Mouse (Mus musculus) urinary bladder, postnatal 25 days (tissue): ENCODE measurements around the gene 2510009E07Rik.

ENCODE experiments used
- DNase-seq: peaks from one replicate; pipeline ENCODE4 v3.0.0; 2022; ENCODE audit warnings: low spot score

The 2510009E07Rik gene

DNA sequence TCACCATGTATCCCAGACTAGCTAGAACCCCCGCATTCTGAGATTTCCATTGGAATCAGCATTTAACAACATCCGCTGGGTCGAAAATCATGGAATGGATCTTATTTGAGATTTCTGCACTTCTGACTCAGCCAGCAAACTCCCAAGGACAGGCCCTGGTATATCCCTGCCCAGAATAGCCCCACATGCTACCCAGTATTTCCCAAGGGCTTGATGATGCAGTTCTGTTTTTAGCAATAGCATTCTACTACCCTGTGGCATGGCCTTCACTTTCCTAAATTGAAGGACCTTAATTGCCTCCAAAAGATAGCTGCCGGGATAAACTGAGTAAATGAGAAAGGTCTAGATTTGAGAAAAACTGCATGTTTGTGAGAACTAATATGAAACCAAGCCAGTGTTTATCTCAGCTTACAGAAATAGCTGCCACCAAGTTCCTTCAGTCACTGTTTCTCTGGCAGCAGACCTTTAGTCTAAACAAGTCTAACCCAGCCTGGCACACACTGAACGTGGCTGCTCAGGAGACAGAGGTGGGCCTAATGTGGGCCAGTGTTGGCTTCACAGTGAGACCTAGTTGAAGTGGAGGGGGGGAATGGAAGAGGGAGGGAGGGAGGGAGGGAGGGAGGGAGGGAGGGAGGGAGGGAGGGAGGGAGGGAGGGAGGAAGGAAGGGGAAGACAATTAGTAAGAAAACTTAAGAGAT lies 58.2 kb downstream of the 2510009E07Rik start:
- DNase-seq = no peak

- DNase-seq = no peak
Measured at GRCm38 (mm10) chr16:21634460-21634859, 60.0 kb downstream of the 2510009E07Rik start.

- DNase-seq = no peak
Measured at GRCm38 (mm10) chr16:21631815-21632222, 62.6 kb downstream of the 2510009E07Rik start.

DNA sequence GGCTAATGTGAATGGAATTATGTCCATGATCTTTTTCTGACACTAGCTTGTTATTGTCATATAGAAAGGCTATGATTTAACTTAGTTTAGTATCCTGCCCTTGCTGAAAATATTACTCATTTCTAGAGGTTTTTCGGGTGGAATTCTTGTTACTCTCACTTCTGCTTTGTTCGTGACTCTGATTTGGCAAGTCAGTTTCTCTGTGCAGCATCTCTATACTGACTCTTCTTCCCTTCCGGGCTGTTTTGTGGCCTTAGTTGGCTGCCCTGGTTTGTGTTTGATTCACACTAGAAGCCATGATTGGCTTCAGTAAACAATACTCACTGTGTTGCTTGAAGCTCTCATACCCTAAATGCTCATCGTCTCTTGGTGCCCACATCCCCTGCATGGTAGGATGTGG lies 63.9 kb downstream of the 2510009E07Rik start:
- DNase-seq = no peak

DNA sequence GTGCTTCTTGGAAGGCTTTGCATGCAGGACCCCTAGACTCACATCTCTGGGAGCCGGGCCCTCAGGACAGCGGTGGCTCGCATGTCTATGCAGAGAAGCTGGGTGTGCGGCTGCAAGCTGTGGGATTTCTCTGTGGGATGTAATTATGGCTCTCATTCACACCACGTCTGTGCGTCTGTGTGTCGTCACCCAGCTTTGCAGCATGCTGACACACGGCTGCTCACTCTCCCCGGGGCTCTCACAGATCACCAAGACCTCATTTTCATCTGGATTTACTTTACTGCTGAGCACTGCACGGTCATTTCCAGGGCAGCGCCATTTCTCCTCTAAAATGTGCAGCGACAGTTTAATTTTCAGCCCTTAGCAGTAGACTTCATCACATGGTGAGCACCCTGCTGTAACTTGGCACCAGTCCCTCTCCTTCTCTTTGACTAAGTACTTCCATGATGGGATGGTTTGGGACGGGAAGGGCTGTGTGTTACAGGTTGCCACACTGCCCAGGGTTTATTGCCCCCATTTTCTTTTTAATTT lies 66.3 kb downstream of the 2510009E07Rik start:
- DNase-seq = no peak

DNA sequence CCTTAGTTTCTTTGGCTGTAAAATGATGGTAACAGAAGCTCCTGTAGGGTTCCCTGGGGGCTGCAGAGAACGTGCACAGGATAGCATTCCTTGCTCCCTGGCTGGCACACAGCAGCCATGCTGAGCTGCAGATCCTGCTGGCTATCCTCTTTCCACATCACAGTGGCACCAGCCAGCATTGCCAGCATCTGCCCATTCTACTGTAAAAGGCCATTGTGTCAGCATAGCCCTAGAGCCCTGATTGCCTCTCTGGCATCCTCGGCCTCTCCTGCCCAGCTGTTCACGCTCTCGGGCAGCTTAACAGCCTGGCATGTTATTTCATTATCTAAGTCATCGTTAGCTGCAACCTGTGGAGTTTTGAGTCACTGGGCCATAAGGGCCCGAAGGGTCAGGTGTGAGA lies 67.2 kb downstream of the 2510009E07Rik start:
- no peak for DNase-seq

- DNase-seq = no peak
Measured at GRCm38 (mm10) chr16:21625784-21626634, 68.5 kb downstream of the 2510009E07Rik start.

DNA sequence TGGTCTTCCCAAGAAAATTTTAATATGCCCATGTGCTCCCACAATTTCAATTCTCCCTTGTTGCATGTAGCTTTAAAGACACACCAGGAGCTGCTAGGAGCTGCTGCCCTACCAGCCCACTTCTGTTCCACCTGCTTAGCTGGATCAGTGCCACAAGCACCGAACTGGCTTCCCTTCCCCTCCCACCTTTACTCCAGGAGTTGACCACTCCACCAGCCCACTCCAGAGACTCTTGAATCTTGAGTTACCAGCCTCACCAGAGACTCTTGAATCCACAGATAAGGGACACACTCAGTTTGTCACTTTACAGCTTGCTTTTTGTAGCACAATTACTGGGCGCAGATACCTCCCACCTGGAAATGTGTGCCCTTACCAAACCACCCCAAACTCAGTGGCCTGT lies 73.8 kb downstream of the 2510009E07Rik start:
- no peak for DNase-seq

DNA sequence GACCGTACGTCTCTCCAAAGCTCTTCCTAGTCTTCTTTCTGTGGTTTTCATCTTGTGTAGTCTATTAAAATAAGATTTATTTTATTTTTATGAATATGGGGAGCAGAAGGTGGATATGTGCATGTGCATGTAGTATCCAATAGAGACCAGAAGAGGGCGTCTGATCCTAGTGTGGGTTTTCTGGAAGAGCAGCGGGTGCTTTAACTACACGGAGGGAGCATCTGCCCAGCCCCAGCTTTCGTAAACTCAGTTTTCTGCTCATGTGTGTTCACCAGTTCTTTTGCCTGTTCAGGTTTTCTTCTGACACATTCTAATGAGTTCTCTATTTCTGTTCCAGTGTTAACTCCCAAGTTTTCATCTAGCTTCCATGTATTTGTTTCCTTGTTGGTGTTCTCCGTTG lies 78.7 kb downstream of the 2510009E07Rik start:
- DNase-seq = no peak

- no peak for DNase-seq
Measured at GRCm38 (mm10) chr16:21610473-21610872, 84.0 kb downstream of the 2510009E07Rik start.

GRCm38 (mm10) chr16:21608176-21608865 lies 86.1 kb downstream of the 2510009E07Rik start:
- no peak for DNase-seq

- no peak for DNase-seq
Measured at GRCm38 (mm10) chr16:21607651-21608040, 86.8 kb downstream of the 2510009E07Rik start.

DNA sequence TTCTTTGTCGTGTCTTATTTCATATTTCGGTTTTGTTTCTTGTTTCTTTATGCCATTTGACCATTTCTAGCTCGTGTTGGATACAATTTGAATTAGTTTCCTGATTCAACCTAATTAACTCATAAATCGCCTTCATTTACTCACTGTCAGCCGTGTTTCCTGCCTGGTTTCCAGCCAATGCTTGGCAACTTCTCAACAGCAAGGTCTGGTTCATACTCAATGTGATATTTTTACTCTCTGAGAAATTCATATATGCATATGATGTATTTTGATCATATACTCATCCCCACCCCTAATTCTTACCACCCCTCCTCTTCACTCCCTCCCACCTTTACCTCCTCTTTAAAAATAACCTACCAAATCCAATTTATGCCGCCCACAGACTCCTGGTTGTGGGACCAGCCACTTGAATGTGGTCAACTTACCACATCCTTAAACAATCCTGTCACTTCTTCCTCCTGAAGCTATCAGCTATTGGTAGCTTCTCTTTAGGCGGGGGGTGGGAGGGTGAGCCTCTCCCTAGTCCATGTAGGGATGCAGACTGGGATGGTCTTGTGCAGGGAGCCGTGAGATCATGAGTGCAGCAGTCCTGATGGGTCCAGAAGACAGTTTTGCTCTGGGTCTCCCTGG lies 87.3 kb downstream of the 2510009E07Rik start:
- DNase-seq = no peak

GRCm38 (mm10) chr16:21606249-21607020 lies 88.0 kb downstream of the 2510009E07Rik start:
- DNase-seq = no peak

- DNase-seq = no peak
Measured at GRCm38 (mm10) chr16:21604354-21604753, 90.1 kb downstream of the 2510009E07Rik start.
